Mouse (Mus musculus) cerebellum, adult 11-12 months (tissue): ENCODE results near the gene Vsig10.
A peak's percentile ranks its signal among the peaks of the same experiment; 100 is the strongest.
"Not testable (repeated sequence)": the region's sequence is repeated elsewhere in the genome, so short reads cannot be mapped to it uniquely, and the experiment has no call there.

Experiments
- DNase-seq: peaks from one replicate; pipeline ENCODE4 v3.0.0; 2022

Vsig10 gene

GRCm38 (mm10) chr5:117318741-117319629 is at the start of gene Vsig10:
Vsig10 (plus strand) TSS chr5:117319083.
- peak; percentile 45 for DNase-seq

- no peak for DNase-seq
These were observed 49.5 kb upstream of the Vsig10 start for GRCm38 (mm10) chr5:117269395-117269794.

GRCm38 (mm10) chr5:117271945-117272344 is 46.9 kb upstream of the Vsig10 start:
- DNase-seq: no peak

- DNase-seq: no peak
These were observed 44.1 kb upstream of the Vsig10 start for GRCm38 (mm10) chr5:117274817-117275216.

- DNase-seq: no peak
These were observed 41.1 kb upstream of the Vsig10 start for GRCm38 (mm10) chr5:117277784-117278183.

- no peak for DNase-seq
These were observed 39.8 kb upstream of the Vsig10 start for GRCm38 (mm10) chr5:117278809-117279668.

- no peak for DNase-seq
These were observed 39.2 kb upstream of the Vsig10 start for GRCm38 (mm10) chr5:117279669-117280050.

GRCm38 (mm10) chr5:117281536-117281935 is 37.3 kb upstream of the Vsig10 start:
- no peak for DNase-seq

- no peak for DNase-seq
These were observed 36.5 kb upstream of the Vsig10 start for GRCm38 (mm10) chr5:117282360-117282759.

- no peak for DNase-seq
These were observed 34.9 kb upstream of the Vsig10 start for GRCm38 (mm10) chr5:117284029-117284428.

- no peak for DNase-seq
These were observed 34.2 kb upstream of the Vsig10 start for GRCm38 (mm10) chr5:117284682-117285081.

GRCm38 (mm10) chr5:117285266-117285665 is 33.6 kb upstream of the Vsig10 start:
- DNase-seq: no peak

- no peak for DNase-seq
These were observed 32.6 kb upstream of the Vsig10 start for GRCm38 (mm10) chr5:117286286-117286685.

- peak; percentile 94 for DNase-seq
These were observed 31.8 kb upstream of the Vsig10 start, which contains the start of gene Pebp1 for GRCm38 (mm10) chr5:117286831-117287822. Pebp1 (minus strand) TSS chr5:117287625.

- no peak for DNase-seq
These were observed 29.2 kb upstream of the Vsig10 start for GRCm38 (mm10) chr5:117289646-117290045.

GRCm38 (mm10) chr5:117290081-117290480 is 28.8 kb upstream of the Vsig10 start:
- no peak for DNase-seq

- no peak for DNase-seq
These were observed 27.6 kb upstream of the Vsig10 start for GRCm38 (mm10) chr5:117291312-117291711.

- no peak for DNase-seq
These were observed 26.3 kb upstream of the Vsig10 start for GRCm38 (mm10) chr5:117292547-117292946.

GRCm38 (mm10) chr5:117293776-117294175 is 25.1 kb upstream of the Vsig10 start:
- DNase-seq: not testable (repeated sequence)

GRCm38 (mm10) chr5:117295011-117295410 is 23.9 kb upstream of the Vsig10 start:
- no peak for DNase-seq

- DNase-seq: no peak
These were observed 16.0 kb upstream of the Vsig10 start for GRCm38 (mm10) chr5:117302899-117303298.
